Mouse (Mus musculus) embryonic fibroblast, embryonic 13.5 days (primary cell): Measurements from ENCODE around the gene Agap1. TPM values are rescaled to one million over a fixed set of nuclear protein-coding genes. Genes with fewer than 3 reads are reported as not detected.

ENCODE experiments used
- H3K27ac ChIP-seq: 2 replicates; pipeline ENCODE4 v1.5.1; 2012; ENCODE audit warnings: low read length, control low read depth, inconsistent platforms; ENCODE audit not compliant: insufficient read depth
- H3K4me1 ChIP-seq: 2 replicates; pipeline ENCODE4 v1.6.1; 2011; ENCODE audit warnings: low read length; ENCODE audit not compliant: control insufficient read depth, insufficient read depth
- H3K4me3 ChIP-seq: 2 replicates; pipeline ENCODE4 v1.5.1; 2011; ENCODE audit warnings: mild to moderate bottlenecking, control low read depth, low read length; ENCODE audit not compliant: insufficient read depth
- CTCF ChIP-seq: IDR thresholded peaks from 2 replicates; pipeline ENCODE4 v1.5.1; 2011; ENCODE audit warnings: mild to moderate bottlenecking, control low read depth, low read length, moderate library complexity, borderline replicate concordance; ENCODE audit not compliant: insufficient read depth
- POLR2A ChIP-seq: IDR thresholded peaks from 2 replicates; pipeline ENCODE4 v1.6.1; 2011; ENCODE audit warnings: low read depth, mild to moderate bottlenecking, control low read depth, low read length, moderate library complexity
- polyA plus RNA-seq: library from polyadenylated mRNA; stranded (reverse); fragments of >200 nt; gene quantifications from 2 replicates; pipeline ENCODE4 v1.2.4, GENCODE M21; 2011; ENCODE audit warnings: low read depth; ENCODE audit not compliant: missing spikeins, insufficient read length

Agap1 gene
- polyA plus RNA-seq, 1 experiment: 32.1 TPM

- TF ChIP-seq CTCF: no peak
- no peak for TF ChIP-seq POLR2A
- Histone ChIP-seq H3K27ac (no peak overlapping the region), H3K4me1 (no peaks in the 10 kb centered on the region), H3K4me3 (no peak overlapping the region)
Observed at GRCm38 (mm10) chr1:89892281-89892680, 437.7 kb downstream of the Agap1 start.

- Histone ChIP-seq H3K27ac (no peak overlapping the region), H3K4me1 (no peaks in the 10 kb centered on the region), H3K4me3 (no peak overlapping the region)
- no peak for TF ChIP-seq CTCF
- TF ChIP-seq POLR2A: no peak
Observed at GRCm38 (mm10) chr1:89895801-89896200, 441.2 kb downstream of the Agap1 start.

- Histone ChIP-seq H3K4me3 (no peak overlapping the region), H3K4me1 (no peaks in the 10 kb centered on the region), H3K27ac (no peak overlapping the region)
- TF ChIP-seq POLR2A (no peak), CTCF (no peak)
Observed at GRCm38 (mm10) chr1:89899036-89899435, 444.4 kb downstream of the Agap1 start.

- Histone ChIP-seq H3K4me3 (no peak overlapping the region), H3K27ac (no peak overlapping the region)
Observed at GRCm38 (mm10) chr1:89899761-89900445, 445.3 kb downstream of the Agap1 start.

GRCm38 (mm10) chr1:89901381-89901780 is 446.8 kb downstream of the Agap1 start:
- Histone ChIP-seq H3K4me3 (no peak overlapping the region), H3K27ac (no peak overlapping the region), H3K4me1 (no peaks in the 10 kb centered on the region)
- TF ChIP-seq POLR2A (no peak), CTCF (no peak)

More at GRCm38 (mm10) chr1:89899761-89900445, 445.3 kb downstream of the Agap1 start:
- no peaks in the 10 kb centered on the region for H3K4me1 ChIP-seq
- no peak for TF ChIP-seq POLR2A
- TF ChIP-seq CTCF: no peak

GRCm38 (mm10) chr1:89902236-89902635 is 447.6 kb downstream of the Agap1 start:
- no peak overlapping the region for H3K4me3 ChIP-seq
- H3K27ac ChIP-seq: no peak overlapping the region
- no peak for TF ChIP-seq POLR2A
- TF ChIP-seq CTCF: no peak
- no peaks in the 10 kb centered on the region for H3K4me1 ChIP-seq

- no peak overlapping the region for H3K4me3 ChIP-seq
- no peak overlapping the region for H3K27ac ChIP-seq
- TF ChIP-seq POLR2A (no peak), CTCF (no peak)
- H3K4me1 ChIP-seq: no peaks in the 10 kb centered on the region
Observed at GRCm38 (mm10) chr1:89902641-89903040, 448.0 kb downstream of the Agap1 start.

- Histone ChIP-seq H3K4me3 (no peak overlapping the region), H3K27ac (no peak overlapping the region), H3K4me1 (no peaks in the 10 kb centered on the region)
- TF ChIP-seq CTCF: no peak
- no peak for TF ChIP-seq POLR2A
Observed at GRCm38 (mm10) chr1:89909796-89910195, 455.2 kb downstream of the Agap1 start.

GRCm38 (mm10) chr1:89912392-89912791 is 457.8 kb downstream of the Agap1 start:
- no peak overlapping the region for H3K27ac ChIP-seq
- H3K4me1 ChIP-seq: no peaks in the 10 kb centered on the region
- no peak overlapping the region for H3K4me3 ChIP-seq
- TF ChIP-seq POLR2A (no peak), CTCF (no peak)

GRCm38 (mm10) chr1:89913611-89914010 is 459.0 kb downstream of the Agap1 start:
- no peak overlapping the region for H3K4me3 ChIP-seq
- TF ChIP-seq POLR2A (no peak), CTCF (no peak)
- H3K27ac ChIP-seq: no peak overlapping the region
- no peaks in the 10 kb centered on the region for H3K4me1 ChIP-seq
